Mouse (Mus musculus): ENCODE data around the gene Slc27a4. TPM values are rescaled to one million over a fixed set of nuclear protein-coding genes. Genes with fewer than 3 reads are reported as not detected.

The Slc27a4 gene
- polyA plus RNA-seq (2014; fragmentation: Illumina TruSeq; extraction: RNeasy Lipid Tissue Mini Kit (QIAGEN cat#74804); ENCODE audit: low read depth, low replicate concordance) = 37.2 TPM

DNA sequence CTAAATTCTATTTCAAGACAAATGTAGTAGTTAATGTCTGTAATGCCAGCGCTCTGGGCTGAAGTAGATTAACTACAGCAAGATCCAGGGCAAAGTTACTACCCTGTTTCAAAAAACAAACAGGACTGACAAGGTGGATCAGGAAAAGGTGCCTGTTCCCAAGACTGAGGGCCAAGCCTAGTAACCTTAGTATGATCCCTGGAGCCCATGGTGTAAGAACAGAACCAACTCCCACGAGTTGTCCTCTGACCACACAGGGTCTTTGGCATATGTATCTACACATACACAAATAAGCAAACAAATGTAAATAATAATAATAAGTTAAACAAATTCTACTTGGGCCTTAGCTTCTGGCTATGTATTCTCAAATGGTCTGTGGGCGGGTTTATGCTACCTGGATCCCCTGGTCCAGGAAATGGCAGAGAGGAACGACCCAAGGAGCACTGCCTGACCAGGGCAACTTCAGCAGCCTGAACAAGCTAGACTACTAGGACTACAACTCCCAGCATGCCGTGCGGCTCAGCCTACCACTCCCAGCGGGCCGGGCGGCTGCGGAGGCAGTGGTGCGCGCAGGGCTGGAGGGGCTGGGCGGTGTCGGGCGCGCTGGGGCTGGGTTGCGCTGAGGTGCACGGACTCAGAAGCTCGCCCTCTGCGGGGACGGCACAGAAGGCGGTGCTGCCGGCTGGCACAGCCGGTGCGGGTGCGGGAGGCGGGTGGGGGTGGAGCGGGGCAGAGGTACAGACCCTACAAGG, at the start of gene Slc27a4:
TSS of gene Slc27a4 (plus strand) at position 560 of the 752 bp plus-strand sequence.

DNA sequence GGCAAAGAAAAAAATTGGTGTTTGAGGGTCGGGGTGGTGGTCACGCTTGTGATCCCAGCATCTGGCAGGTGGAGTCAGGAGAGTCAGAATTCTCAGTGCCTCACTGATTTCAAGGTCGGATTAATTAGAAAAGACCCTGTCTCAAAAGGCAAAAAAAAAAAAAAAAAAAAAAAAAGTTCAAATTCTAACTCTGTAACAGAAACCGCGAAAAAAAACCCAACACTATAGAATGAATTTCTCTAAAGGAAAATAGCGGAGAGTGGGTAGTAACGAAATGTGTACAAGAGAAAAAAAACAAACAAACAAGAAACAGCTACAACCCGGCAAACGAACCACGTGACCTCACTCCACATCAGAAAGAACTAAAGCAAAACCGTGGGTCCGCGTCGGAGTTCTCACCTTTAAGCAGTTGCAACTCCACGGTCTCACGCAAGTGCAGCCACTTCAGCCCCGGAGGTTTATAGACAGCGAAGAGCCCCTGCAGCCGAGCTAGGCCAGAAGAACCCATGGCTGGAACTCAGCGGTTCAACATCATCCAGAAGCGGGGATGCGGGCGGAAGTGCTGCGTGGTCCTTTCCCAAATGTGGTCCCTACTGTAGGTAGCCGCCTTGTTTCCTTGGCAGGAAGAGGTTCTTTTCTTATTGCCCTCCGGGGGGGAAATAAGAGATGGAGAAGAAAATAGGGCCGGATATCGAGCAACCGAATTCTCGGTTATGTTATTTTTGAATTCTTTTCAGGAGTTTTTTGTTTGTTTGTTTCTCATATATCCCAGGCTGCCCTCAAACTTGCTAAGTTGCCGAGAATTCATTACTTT, 15.1 kb upstream of the Slc27a4 start, which contains the start of gene Coq4:
TSS of gene Coq4 (plus strand) at position 390 of the 814 bp plus-strand sequence.

DNA sequence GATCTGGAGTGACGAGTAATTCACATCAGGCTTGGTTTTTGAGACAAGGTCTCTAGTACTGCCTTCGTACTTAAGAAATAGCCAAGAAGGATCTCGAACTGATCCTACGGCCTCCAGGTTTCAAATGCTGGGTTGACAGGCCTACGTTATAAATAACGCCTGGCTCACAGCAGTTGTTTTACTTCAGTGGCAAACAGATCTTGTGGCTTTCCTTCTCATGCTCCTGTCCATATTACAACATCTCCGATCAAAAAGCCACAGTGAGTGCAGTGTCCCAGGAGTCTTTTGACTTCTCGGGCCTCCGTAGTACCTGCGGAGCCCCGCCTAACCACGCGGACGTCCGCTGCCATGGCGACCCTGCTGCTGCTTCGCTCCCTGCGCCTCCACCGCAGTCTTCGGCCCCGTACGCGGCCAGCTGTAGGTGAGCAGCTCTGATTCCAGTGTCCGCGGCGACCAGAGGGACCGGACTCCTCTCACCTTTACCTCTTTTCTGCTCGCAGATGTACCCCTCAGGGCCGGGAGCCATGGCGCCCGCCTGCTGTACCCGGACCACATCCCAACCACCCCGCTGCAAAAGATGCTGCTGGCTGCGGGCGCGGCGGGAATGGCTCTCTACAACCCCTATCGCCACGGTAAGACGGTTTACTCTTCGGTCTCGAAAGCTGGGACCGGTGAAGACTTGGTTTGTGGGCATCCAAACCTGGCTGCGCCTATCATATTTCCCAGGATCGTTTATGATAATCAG, 14.3 kb upstream of the Slc27a4 start, which contains the start of gene Trub2:
TSS of gene Trub2 (minus strand) at position 566 of the 745 bp plus-strand sequence.

DNA sequence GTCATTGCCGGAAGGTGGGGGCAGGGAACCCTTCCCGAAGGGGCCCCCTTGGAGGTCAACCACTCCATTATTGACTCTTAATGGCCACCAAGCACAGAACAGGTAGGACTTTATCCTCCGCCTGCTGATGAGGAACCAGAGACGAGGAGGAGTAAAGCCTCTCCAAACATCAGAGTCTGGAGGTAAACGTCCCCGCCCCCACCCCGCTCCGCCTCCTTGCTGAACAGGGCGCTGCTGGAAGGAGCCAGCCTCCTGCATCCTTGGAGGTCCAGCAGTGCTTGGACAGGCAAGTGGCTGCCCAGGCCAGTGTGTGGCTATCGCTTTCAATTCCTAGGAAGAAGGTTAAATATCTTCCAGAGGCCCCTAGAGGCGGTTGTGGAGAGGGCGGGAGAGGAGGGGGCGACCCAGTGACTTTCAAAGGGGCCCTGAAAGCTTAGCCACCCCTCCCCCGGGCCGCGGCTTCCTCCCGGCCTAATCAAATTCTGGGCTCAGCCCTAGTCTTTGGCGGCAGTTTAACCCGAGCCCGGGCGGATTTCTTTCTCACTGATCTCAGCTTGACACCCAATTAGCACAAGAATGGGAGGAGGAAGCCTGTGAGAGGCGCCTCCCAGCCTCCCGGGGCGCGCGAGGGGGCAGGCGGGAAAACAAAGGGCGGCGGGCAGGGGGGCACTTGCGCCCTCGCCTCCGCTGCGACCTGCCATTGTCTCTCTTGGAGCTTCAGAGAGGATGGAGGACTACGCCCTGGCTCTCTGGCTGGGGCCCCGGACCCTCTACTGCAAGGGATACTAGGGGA, 17.8 kb downstream of the Slc27a4 start, which contains the start of gene Urm1:
TSS of gene Urm1 (plus strand) at position 51 of the 793 bp plus-strand sequence.

Other genes starting within 250 kb of the Slc27a4 start
- gene Rapgef1, start 182.9 kb upstream of the Slc27a4 start, polyA plus RNA-seq (2014; fragmentation: Illumina TruSeq; extraction: RNeasy Lipid Tissue Mini Kit (QIAGEN cat#74804); ENCODE audit: low read depth, low replicate concordance) = 34.1 TPM
- gene Gm13420, start 50.9 kb upstream of the Slc27a4 start, polyA plus RNA-seq (2014; fragmentation: Illumina TruSeq; extraction: RNeasy Lipid Tissue Mini Kit (QIAGEN cat#74804); ENCODE audit: low read depth, low replicate concordance) = not detected
- gene Gm13547, start 43.3 kb upstream of the Slc27a4 start, polyA plus RNA-seq (2014; fragmentation: Illumina TruSeq; extraction: RNeasy Lipid Tissue Mini Kit (QIAGEN cat#74804); ENCODE audit: low read depth, low replicate concordance) = not detected
- 16.5 TPM for gene Coq4, start 15.1 kb upstream of the Slc27a4 start, polyA plus RNA-seq (2014; fragmentation: Illumina TruSeq; extraction: RNeasy Lipid Tissue Mini Kit (QIAGEN cat#74804); ENCODE audit: low read depth, low replicate concordance)
- 25.3 TPM for gene Trub2, start 14.1 kb upstream of the Slc27a4 start, polyA plus RNA-seq (2014; fragmentation: Illumina TruSeq; extraction: RNeasy Lipid Tissue Mini Kit (QIAGEN cat#74804); ENCODE audit: low read depth, low replicate concordance)
- 33.5 TPM for gene Urm1, start 17.4 kb downstream of the Slc27a4 start, polyA plus RNA-seq (2014; fragmentation: Illumina TruSeq; extraction: RNeasy Lipid Tissue Mini Kit (QIAGEN cat#74804); ENCODE audit: low read depth, low replicate concordance)
- 10.8 TPM for gene Cercam, start 66.5 kb downstream of the Slc27a4 start, polyA plus RNA-seq (2014; fragmentation: Illumina TruSeq; extraction: RNeasy Lipid Tissue Mini Kit (QIAGEN cat#74804); ENCODE audit: low read depth, low replicate concordance)
- 115 TPM for gene Odf2, start 86.6 kb downstream of the Slc27a4 start, polyA plus RNA-seq (2014; fragmentation: Illumina TruSeq; extraction: RNeasy Lipid Tissue Mini Kit (QIAGEN cat#74804); ENCODE audit: low read depth, low replicate concordance)
- 26.0 TPM for gene Gle1, start 132.8 kb downstream of the Slc27a4 start, polyA plus RNA-seq (2014; fragmentation: Illumina TruSeq; extraction: RNeasy Lipid Tissue Mini Kit (QIAGEN cat#74804); ENCODE audit: low read depth, low replicate concordance)
- gene Sptan1, start 162.9 kb downstream of the Slc27a4 start, polyA plus RNA-seq (2014; fragmentation: Illumina TruSeq; extraction: RNeasy Lipid Tissue Mini Kit (QIAGEN cat#74804); ENCODE audit: low read depth, low replicate concordance) = 142 TPM
- 31.1 TPM for gene Wdr34, start 246.2 kb downstream of the Slc27a4 start, polyA plus RNA-seq (2014; fragmentation: Illumina TruSeq; extraction: RNeasy Lipid Tissue Mini Kit (QIAGEN cat#74804); ENCODE audit: low read depth, low replicate concordance)